Mouse (Mus musculus) thymus, adult 2 months (tissue): ENCODE data around the gene Mb. TPM values are rescaled to one million over a fixed set of nuclear protein-coding genes. Genes with fewer than 3 reads are reported as not detected.

ENCODE experiments used
- DNase-seq: peaks from one replicate; pipeline ENCODE4 v3.0.0; 2021
- H3K27ac ChIP-seq: fragments of 200-500 bp; 2 replicates; pipeline ENCODE4 v1.5.1; 2012; ENCODE audit warnings: low read length, control low read depth; ENCODE audit not compliant: control insufficient read depth, insufficient read depth
- H3K27me3 ChIP-seq: fragments of 200-500 bp; 2 replicates; pipeline ENCODE4 v1.6.1; 2012; ENCODE audit warnings: mild to moderate bottlenecking, low read length, moderate library complexity, mixed read lengths; ENCODE audit not compliant: control insufficient read depth, insufficient read depth
- H3K36me3 ChIP-seq: fragments of 200-500 bp; 2 replicates; pipeline ENCODE4 v1.6.1; 2012; ENCODE audit warnings: mild to moderate bottlenecking, low read length, moderate library complexity; ENCODE audit not compliant: control insufficient read depth, insufficient read depth
- H3K4me1 ChIP-seq: fragments of 200-500 bp; replicated peaks from 2 replicates; pipeline ENCODE4 v1.6.1; 2012; ENCODE audit warnings: low read length; ENCODE audit not compliant: control insufficient read depth, insufficient read depth
- H3K4me3 ChIP-seq: fragments of 200-500 bp; 2 replicates; pipeline ENCODE4 v1.5.1; 2012; ENCODE audit warnings: mild to moderate bottlenecking, low read length, control low read depth, moderate library complexity; ENCODE audit not compliant: control insufficient read depth, insufficient read depth
- CTCF ChIP-seq: fragments of 200-500 bp; IDR thresholded peaks from 2 replicates; pipeline ENCODE4 v1.5.1; 2012; ENCODE audit warnings: mild to moderate bottlenecking, control low read depth, low read length, moderate library complexity, borderline replicate concordance; ENCODE audit not compliant: control insufficient read depth, poor library complexity, insufficient read depth; ENCODE audit errors: extremely low read depth
- POLR2A ChIP-seq: fragments of 200-500 bp; IDR thresholded peaks from 2 replicates; pipeline ENCODE4 v1.6.1; 2012; ENCODE audit warnings: mild to moderate bottlenecking, low read length, control low read depth, moderate library complexity; ENCODE audit not compliant: control insufficient read depth, poor library complexity, insufficient read depth; ENCODE audit errors: extremely low read depth
- WGBS: fragments of 180-500 bp; shearing (Covaris S2); methylation state at CpG from one replicate; pipeline ENCODE4 v1.1.7; 2018; 5-methylcytosine and 5-hydroxymethylcytosine counted together
- polyA plus RNA-seq: library from polyadenylated mRNA; depleted of rRNA; stranded (reverse); fragments of >200 nt; gene quantifications from 2 replicates; pipeline ENCODE4 v1.2.3, GENCODE M21; 2012

The Mb gene
- polyA plus RNA-seq, 1 experiment = 591 TPM

GRCm38 (mm10) chr15:76998878-76999588, 51.4 kb downstream of the Mb start:
- no peaks in the 10 kb centered on the region; the same call in 1 of the 2 replicates for H3K27me3 ChIP-seq
- DNase-seq = no peak
- H3K36me3 ChIP-seq = no peaks in the 10 kb centered on the region
- H3K4me1 ChIP-seq = no peaks in the 10 kb centered on the region
- H3K27ac ChIP-seq = no peak overlapping the region
- no peak for TF ChIP-seq CTCF
- no peak for TF ChIP-seq POLR2A
- no peak overlapping the region for H3K4me3 ChIP-seq
- 59% methylated on average over 21 of the region's 21 CpGs for WGBS

- TF ChIP-seq POLR2A = no peak
- TF ChIP-seq CTCF = no peak
- WGBS = 85% methylated on average over 2 of the region's 2 CpGs
- Histone ChIP-seq H3K27ac (no peak overlapping the region), H3K4me1 (no peaks in the 10 kb centered on the region), H3K27me3 (no peaks in the 10 kb centered on the region; the same call in 1 of the 2 replicates), H3K4me3 (no peak overlapping the region), H3K36me3 (no peaks in the 10 kb centered on the region)
- DNase-seq = no peak
Measured at GRCm38 (mm10) chr15:76998048-76998447, 52.4 kb downstream of the Mb start.

- no peak for TF ChIP-seq POLR2A
- no peak for TF ChIP-seq CTCF
- no peak for DNase-seq
- Histone ChIP-seq H3K36me3 (no peaks in the 10 kb centered on the region), H3K4me3 (no peak overlapping the region), H3K4me1 (no peaks in the 10 kb centered on the region), H3K27me3 (no peaks in the 10 kb centered on the region; the same call in 1 of the 2 replicates), H3K27ac (no peak overlapping the region)
- 86% methylated on average over 3 of the region's 3 CpGs for WGBS
Measured at GRCm38 (mm10) chr15:76994413-76994812, 56.1 kb downstream of the Mb start.

GRCm38 (mm10) chr15:76987542-76988094, 62.9 kb downstream of the Mb start:
- Histone ChIP-seq H3K27ac (no peak overlapping the region), H3K4me1 (no peaks in the 10 kb centered on the region), H3K36me3 (no peaks in the 10 kb centered on the region), H3K27me3 (no peaks in the 10 kb centered on the region), H3K4me3 (no peak overlapping the region)
- WGBS = 29% methylated on average over 21 of the region's 21 CpGs
- TF ChIP-seq POLR2A (no peak), CTCF (no peak)
- no peak for DNase-seq

GRCm38 (mm10) chr15:76987137-76987536, 63.3 kb downstream of the Mb start:
- no peaks in the 10 kb centered on the region for H3K4me1 ChIP-seq

GRCm38 (mm10) chr15:76982745-76983144, 67.7 kb downstream of the Mb start:
- 56% methylated on average over 3 of the region's 3 CpGs for WGBS
- Histone ChIP-seq H3K27me3 (no peaks in the 10 kb centered on the region), H3K27ac (no peak overlapping the region), H3K4me1 (no peaks in the 10 kb centered on the region), H3K36me3 (no peaks in the 10 kb centered on the region), H3K4me3 (no peak overlapping the region)
- DNase-seq = no peak
- TF ChIP-seq POLR2A (no peak), CTCF (no peak)

More at GRCm38 (mm10) chr15:76987137-76987536, 63.3 kb downstream of the Mb start:
- no peak overlapping the region for H3K27ac ChIP-seq
- no peaks in the 10 kb centered on the region for H3K27me3 ChIP-seq
- WGBS = 26% methylated on average over 11 of the region's 11 CpGs
- DNase-seq = no peak
- H3K36me3 ChIP-seq = no peaks in the 10 kb centered on the region
- no peak overlapping the region for H3K4me3 ChIP-seq
- TF ChIP-seq POLR2A = no peak
- TF ChIP-seq CTCF = no peak

GRCm38 (mm10) chr15:76979799-76980198, 70.7 kb downstream of the Mb start:
- no peak for DNase-seq
- no peaks in the 10 kb centered on the region for H3K27me3 ChIP-seq
- no peak overlapping the region for H3K4me3 ChIP-seq
- no peak for TF ChIP-seq CTCF
- no peaks in the 10 kb centered on the region for H3K36me3 ChIP-seq
- WGBS = 86% methylated on average over 4 of the region's 4 CpGs
- H3K27ac ChIP-seq = no peak overlapping the region
- no peaks in the 10 kb centered on the region for H3K4me1 ChIP-seq
